Mouse (Mus musculus) ES-CJ7 (cell line): ENCODE measurements at regions not wholly inside any gene's neighbourhood (a gene's known extent, or its start where the extent isn't known, plus 50 kb on each side); places are given as distances from the start of the nearest gene placed in this dataset.
"Not testable (repeated sequence)": the region's sequence is repeated elsewhere in the genome, so short reads cannot be mapped to it uniquely, and the experiment has no call there.

Experiments
- DNase-seq: peaks from one replicate; pipeline ENCODE4 v3.0.0; 2011; ENCODE audit warnings: low read depth, low spot score

GRCm38 (mm10) chr8:96586129-96586528 is 697.8 kb upstream of the Got2 start:
- no peak for DNase-seq

GRCm38 (mm10) chr8:96552512-96552911 is 664.2 kb upstream of the Got2 start:
- DNase-seq, result no peak

GRCm38 (mm10) chr8:96550408-96550807 is 662.1 kb upstream of the Got2 start:
- peak; percentile 11 for DNase-seq

GRCm38 (mm10) chr8:96548663-96549062 is 660.3 kb upstream of the Got2 start:
- no peak for DNase-seq

GRCm38 (mm10) chr8:96548187-96548586 is 659.8 kb upstream of the Got2 start:
- no peak for DNase-seq

- DNase-seq, result no peak
These were observed 653.9 kb upstream of the Got2 start for GRCm38 (mm10) chr8:96542215-96542614.

- no peak for DNase-seq
These were observed 610.5 kb upstream of the Got2 start for GRCm38 (mm10) chr8:96498854-96499253.

GRCm38 (mm10) chr8:96495406-96495805 is 607.1 kb upstream of the Got2 start:
- DNase-seq, result no peak

GRCm38 (mm10) chr8:96489804-96490203 is 601.5 kb upstream of the Got2 start:
- DNase-seq, result no peak

- no peak for DNase-seq
These were observed 600.5 kb upstream of the Got2 start for GRCm38 (mm10) chr8:96488741-96489453.

- no peak for DNase-seq
These were observed 567.6 kb upstream of the Got2 start for GRCm38 (mm10) chr8:96455915-96456314.

GRCm38 (mm10) chr8:96455336-96455735 is 567.0 kb upstream of the Got2 start:
- no peak for DNase-seq

GRCm38 (mm10) chr8:96429708-96430107 is 541.4 kb upstream of the Got2 start:
- no peak for DNase-seq

GRCm38 (mm10) chr8:96426900-96427299 is 538.6 kb upstream of the Got2 start:
- peak; percentile 15 for DNase-seq

GRCm38 (mm10) chr8:96409601-96410000 is 521.3 kb upstream of the Got2 start:
- DNase-seq, result no peak

- no peak for DNase-seq
These were observed 516.3 kb upstream of the Got2 start for GRCm38 (mm10) chr8:96404549-96405145.

- DNase-seq, result no peak
These were observed 515.3 kb upstream of the Got2 start for GRCm38 (mm10) chr8:96403669-96404068.

- DNase-seq, result not testable (repeated sequence)
These were observed 511.0 kb upstream of the Got2 start for GRCm38 (mm10) chr8:96399381-96399780.

GRCm38 (mm10) chr8:96393024-96393423 is 504.7 kb upstream of the Got2 start:
- DNase-seq, result no peak

GRCm38 (mm10) chr8:96389251-96389650 is 500.9 kb upstream of the Got2 start:
- DNase-seq, result no peak

GRCm38 (mm10) chr8:96370500-96370899 is 482.2 kb upstream of the Got2 start:
- DNase-seq, result peak; percentile 8

GRCm38 (mm10) chr8:96362853-96363445 is 474.6 kb upstream of the Got2 start:
- DNase-seq, result peak; percentile 10

- DNase-seq, result no peak
These were observed 462.3 kb upstream of the Got2 start for GRCm38 (mm10) chr8:96350531-96351069.
